Mouse (Mus musculus) MEL (cell line): ENCODE data around the gene Sipa1l1.
A peak's percentile ranks its signal among the peaks of the same experiment; 100 is the strongest.

ENCODE experiments used
- CTCF ChIP-seq, 3 experiments: IDR thresholded peaks in 2 of 3; conservative IDR thresholded peaks in 1 of 3; 2 replicates each; pipeline ENCODE4 v1.5.1; 2011 to 2012; ENCODE audit warnings: low read length in 3 of 3, low read depth in 2 of 3, mild to moderate bottlenecking in 2 of 3, improper control_type of control experiment in 1 of 3, inconsistent platforms in 1 of 3, mixed read lengths in 1 of 3, moderate library complexity in 1 of 3; ENCODE audit not compliant: control insufficient read depth in 1 of 3, insufficient read depth in 1 of 3, poor library complexity in 1 of 3, severe bottlenecking in 1 of 3
- EP300 ChIP-seq, 2 experiments: IDR thresholded peaks; 2 replicates each; pipeline ENCODE4 v1.6.1; 2011; ENCODE audit warnings: improper control_type of control experiment in 2 of 2, low read length in 2 of 2, low read depth in 1 of 2, mild to moderate bottlenecking in 1 of 2
- ETS1 ChIP-seq: IDR thresholded peaks from 2 replicates; pipeline ENCODE4 v1.6.1; 2012; ENCODE audit warnings: low read depth, mild to moderate bottlenecking, inconsistent platforms, low read length, improper control_type of control experiment, moderate library complexity
- JUND ChIP-seq: IDR thresholded peaks from 2 replicates; pipeline ENCODE4 v1.6.1; 2011; ENCODE audit warnings: low read depth, mild to moderate bottlenecking, improper control_type of control experiment, low read length
- MXI1 ChIP-seq: IDR thresholded peaks from 2 replicates; pipeline ENCODE4 v1.6.1; 2011; ENCODE audit warnings: mild to moderate bottlenecking, low read depth, low read length, improper control_type of control experiment
- NELFE ChIP-seq: IDR thresholded peaks from 2 replicates; pipeline ENCODE4 v1.6.1; 2011; ENCODE audit warnings: low read depth, low read length, improper control_type of control experiment
- POLR2A ChIP-seq, 2 experiments: IDR thresholded peaks; 2 replicates each; pipeline ENCODE4 v1.6.1; 2011 to 2012; ENCODE audit warnings: low read length in 2 of 2, mild to moderate bottlenecking in 2 of 2, control low read depth in 1 of 2, improper control_type of control experiment in 1 of 2, low read depth in 1 of 2, moderate library complexity in 1 of 2; ENCODE audit not compliant: control insufficient read depth in 1 of 2, insufficient read depth in 1 of 2, poor library complexity in 1 of 2
- RCOR1 ChIP-seq: IDR thresholded peaks from 2 replicates; pipeline ENCODE4 v1.6.1; 2012; ENCODE audit warnings: low read depth, mild to moderate bottlenecking, inconsistent platforms, low read length, improper control_type of control experiment
- ZKSCAN1 ChIP-seq: IDR thresholded peaks from 2 replicates; pipeline ENCODE4 v1.6.1; 2012; ENCODE audit warnings: low read depth, mild to moderate bottlenecking, inconsistent platforms, low read length, improper control_type of control experiment, moderate library complexity

DNA sequence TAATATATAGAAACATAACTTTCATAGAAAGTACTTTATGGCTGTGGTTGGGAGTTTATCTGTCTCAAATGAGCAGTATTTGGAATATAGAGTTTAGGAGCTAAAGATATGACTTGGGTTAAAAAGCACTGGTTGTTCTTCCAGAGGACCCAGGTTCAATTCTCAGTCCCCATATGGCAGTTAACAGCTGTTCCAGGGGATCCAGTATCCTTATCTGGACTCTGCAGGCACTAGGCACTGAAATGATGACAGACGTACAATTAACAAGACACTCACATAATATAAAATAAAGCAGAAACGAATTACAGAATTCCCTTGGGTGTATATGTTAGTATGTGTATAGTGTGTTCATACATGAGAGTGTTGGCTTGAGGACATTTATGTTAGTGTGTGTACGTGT, 64.1 kb downstream of the Sipa1l1 start:
- TF ChIP-seq POLR2A (IDR thresholded peaks at IDR 0.05; ENCODE audit: control insufficient read depth in 1 of 2, insufficient read depth in 1 of 2, low read depth in 1 of 2, low read length in 2 of 2, poor library complexity in 1 of 2) (no peak), ETS1 (peak; percentile 98), EP300 (IDR thresholded peaks at IDR 0.05; ENCODE audit: low read depth in 1 of 2, low read length in 2 of 2) (peak; percentile 83 to 90; a peak in 3 of 4 replicates), NELFE (no peak), CTCF (IDR thresholded peaks at IDR 0.05 in 2 of 3, conservative IDR thresholded peaks at IDR 0.05 in 1 of 3; ENCODE audit: control insufficient read depth in 1 of 3, insufficient read depth in 1 of 3, low read depth in 2 of 3, low read length in 3 of 3, poor library complexity in 1 of 3, severe bottlenecking in 1 of 3) (no peak), MXI1 (no peak), ZKSCAN1 (no peak), RCOR1 (peak; percentile 76), JUND (no peak)
